Mouse (Mus musculus): Measurements from ENCODE around the gene Fam133b.
"Not testable (repeated sequence)": the region's sequence is repeated elsewhere in the genome, so short reads cannot be mapped to it uniquely, and the experiment has no call there.

Fam133b gene

GRCm38 (mm10) chr5:3596399-3596766 is 52.8 kb downstream of the Fam133b start, which contains the start of gene Rbm48:
Gene Rbm48, minus strand, starts transcription at chr5:3596585.
- intact Hi-C loops (cut with DNase I), result loop anchor here (10.0 kb wide), 1 partner anchor 52 kb away; the partner anchor contains the start of gene Fam133b

GRCm38 (mm10) chr5:3597171-3597570 is 53.5 kb downstream of the Fam133b start:
- intact Hi-C loops (cut with DNase I), result loop anchor here (10.0 kb wide), 1 partner anchor 52 kb away; the partner anchor contains the start of gene Fam133b

GRCm38 (mm10) chr5:3598766-3599165 is 55.1 kb downstream of the Fam133b start:
- intact Hi-C loops (cut with DNase I), result loop anchor here (10.0 kb wide), 1 partner anchor 54 kb away; the partner anchor contains the start of gene Fam133b

DNA sequence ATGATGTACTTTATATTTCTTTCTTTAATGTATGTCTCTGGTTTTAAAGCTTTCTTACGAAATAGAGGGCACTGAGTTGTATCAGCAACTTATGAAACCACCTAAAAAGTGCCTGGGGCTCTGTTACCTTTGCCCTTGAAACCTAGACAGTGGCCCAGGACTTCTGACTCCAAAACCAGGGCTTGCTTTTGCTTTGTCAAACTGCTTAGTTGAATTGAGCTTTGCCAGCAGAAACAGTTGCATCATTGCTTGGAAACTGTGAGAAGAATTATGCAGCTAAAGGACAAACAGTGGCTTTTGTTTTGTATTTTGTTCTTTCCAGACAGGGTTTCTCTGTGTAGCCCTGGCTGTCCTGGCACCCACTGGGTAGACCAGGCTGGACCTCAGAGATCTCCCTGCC is 56.7 kb downstream of the Fam133b start:
- intact Hi-C loops (cut with DNase I), result no loop called here

DNA sequence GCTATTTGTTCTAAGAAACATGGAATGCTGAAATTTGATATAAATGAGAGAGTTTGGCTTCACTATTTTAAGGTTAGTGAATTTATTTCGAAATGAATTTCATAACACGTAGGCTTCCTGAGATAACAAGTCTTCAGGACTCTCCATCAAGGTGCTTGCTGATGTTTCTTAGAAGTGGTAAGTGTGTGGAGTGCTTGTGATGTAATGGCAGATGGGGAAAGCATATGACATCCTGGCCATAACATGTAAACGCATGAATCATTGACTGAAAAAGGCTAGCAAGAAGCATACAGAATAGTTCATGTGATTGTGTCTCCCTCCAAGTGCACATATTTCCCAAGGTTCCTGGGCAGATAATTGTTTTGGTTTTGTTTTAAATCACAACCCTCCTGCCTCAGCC is 57.2 kb downstream of the Fam133b start:
- intact Hi-C loops (cut with DNase I), result no loop called here

DNA sequence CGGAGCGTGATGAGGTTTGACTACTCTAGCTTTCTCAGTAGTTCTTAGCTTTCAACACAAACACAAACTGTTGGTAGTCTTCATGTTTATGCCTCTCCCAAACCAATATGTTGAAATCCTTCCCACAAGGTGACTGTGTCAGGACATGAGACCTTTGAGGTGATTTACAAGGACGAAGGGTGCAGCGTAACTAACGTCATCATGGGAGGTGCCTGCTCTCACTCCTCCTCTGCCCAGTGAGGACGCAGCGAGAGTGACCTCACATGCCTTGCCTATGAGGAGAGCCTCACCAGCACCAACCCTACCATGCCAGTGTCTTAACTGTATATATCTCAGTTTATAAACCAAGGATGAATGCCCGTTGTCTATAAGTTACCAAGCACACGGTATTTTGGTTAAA is 63.5 kb downstream of the Fam133b start:
- intact Hi-C loops (cut with DNase I), result no loop called here

DNA sequence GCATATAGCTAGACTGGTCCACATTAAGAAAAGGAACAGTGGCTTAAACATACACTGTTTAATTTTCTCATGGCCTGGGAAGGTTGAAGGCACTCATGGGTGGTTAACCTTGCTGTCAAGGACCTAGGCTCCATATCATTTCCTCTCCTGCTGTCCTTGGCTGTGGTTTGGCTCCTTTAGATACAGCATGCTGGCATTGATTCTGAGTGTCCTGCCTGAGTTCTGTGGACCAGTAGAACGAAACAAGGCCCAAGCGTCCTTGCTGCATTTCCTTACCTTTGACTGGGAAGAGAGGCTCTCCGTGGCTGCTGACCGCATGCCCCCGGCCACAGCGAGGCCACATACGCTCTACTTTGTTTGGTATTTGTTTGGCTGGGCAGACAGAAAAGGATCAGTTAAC is 65.6 kb downstream of the Fam133b start:
- intact Hi-C loops (cut with DNase I), result no loop called here

DNA sequence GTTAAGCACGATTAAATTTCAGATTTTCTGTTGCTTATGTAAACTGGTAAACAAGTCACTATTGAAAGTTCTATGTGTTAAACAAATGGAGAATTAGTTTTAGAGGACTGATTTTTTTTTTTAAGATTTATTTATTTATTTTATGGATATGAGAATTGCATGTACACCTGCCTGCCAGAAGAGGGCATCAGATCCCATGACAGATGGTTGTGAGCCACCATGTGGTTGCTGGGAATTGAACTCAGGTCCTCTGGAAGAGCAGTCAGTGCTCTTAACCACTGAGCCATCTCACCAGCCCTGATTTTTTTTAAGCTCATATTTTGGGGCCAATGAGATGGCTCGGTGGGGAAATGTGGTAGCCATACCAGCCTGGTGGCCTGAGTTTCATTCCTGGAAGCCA is 68.2 kb downstream of the Fam133b start:
- intact Hi-C loops (cut with DNase I), result not testable (repeated sequence)

Data from adrenal gland (tissue).